Mouse (Mus musculus): ENCODE results near the gene Pdzd7.

Gene Pdzd7

DNA sequence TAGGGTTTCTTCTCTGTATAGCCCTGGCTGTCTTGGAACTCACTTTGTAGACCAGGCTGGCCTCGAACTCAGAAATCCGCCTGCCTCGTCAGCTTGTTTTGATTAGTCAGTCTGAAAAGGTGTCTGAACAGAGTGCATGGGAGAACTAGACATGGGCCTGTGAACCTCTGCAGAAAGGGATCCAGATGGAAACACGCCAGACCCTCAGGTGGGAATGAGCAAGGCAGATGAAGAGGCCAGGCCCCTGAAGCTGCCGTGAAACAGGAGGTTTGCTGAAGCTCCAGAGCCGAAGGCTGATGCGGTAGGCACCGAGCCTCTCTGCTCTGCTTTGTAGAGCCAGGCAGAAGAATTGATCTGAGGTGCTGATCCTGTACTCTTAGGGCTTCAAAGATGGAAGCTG lies 33.3 kb downstream of the Pdzd7 start:
- no peak for DNase-seq

DNA sequence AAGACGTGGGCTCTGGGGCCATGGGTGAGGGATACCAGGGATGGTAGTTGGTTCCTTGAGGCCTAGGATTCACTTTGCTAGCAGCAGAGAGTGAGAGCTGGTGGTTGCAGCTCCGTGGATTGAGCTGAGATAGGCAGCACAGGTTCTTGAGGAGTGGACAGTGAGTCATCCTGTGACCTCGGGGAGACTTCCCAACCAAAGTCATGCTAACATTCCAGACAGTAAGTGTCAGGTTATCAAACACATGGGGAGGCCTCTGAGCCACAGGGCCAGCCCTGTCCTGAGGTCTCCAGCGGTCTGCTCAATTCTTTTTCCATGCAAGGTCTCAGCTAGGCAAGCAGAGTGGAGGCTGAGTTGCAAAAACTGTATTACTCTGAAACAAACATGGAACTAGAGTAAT lies 34.9 kb downstream of the Pdzd7 start:
- DNase-seq: no peak

DNA sequence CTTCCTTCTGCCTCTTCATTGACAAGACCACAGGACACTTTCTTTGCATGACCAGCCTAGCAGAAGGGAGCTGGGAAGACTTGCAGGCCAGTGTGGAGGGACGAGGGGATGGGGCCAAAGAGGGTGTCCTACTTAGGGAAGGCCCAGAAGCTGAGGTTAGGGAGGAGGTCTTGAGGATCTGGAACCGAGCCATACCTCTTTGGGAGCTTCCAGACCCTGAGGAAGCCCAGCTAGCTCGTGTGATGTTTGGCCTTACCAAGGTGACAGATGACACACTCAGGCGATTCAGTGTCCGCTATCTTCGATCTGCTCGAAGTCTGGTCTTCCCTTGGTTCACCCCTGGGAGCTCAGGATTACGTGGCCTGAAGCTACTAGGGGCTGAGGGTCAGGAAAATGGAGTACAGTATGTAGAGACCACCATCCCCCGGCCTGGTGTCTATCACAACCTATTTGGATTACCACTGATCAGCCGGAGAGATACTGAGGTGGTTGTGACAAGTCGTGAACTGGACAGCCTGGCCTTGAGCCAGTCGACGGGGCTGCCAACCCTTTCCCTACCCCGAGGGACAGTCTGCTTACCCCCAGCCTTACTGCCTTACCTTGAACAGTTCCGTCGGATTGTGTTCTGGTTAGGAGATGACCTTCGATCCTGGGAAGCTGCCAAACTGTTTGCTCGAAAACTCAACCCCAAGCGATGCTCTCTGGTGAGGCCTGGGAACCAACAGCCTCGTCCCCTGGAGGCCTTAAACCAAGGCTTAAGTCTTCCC lies 37.9 kb downstream of the Pdzd7 start:
- DNase-seq: no peak

DNA sequence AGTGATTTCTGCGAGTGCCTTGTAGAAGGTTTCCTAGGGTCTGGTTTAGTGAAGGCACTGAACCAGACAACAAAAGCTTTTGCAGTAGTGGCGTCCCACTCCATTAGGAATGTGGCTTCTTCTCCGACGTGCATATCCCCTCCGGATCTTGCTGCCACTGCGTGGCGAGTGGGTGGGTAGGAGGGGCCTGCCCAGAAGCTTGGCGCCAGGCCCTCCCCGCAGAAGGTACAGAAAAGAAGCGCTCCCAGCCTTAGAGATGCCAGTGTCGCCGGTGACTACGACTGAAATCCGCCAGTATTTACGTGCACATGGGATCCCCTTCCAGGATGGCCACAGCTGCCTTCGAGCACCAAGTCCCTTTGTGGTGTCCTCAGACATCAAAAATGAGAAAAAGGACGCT lies 38.5 kb downstream of the Pdzd7 start:
- no peak for DNase-seq

- peak; percentile 97 for DNase-seq
Observed at GRCm38 (mm10) chr19:45005957-45006712, 39.4 kb downstream of the Pdzd7 start, which contains the start of gene Mrpl43. Mrpl43 (minus strand) TSS chr19:45006442.

- DNase-seq: peak; percentile 46
Observed at GRCm38 (mm10) chr19:45005444-45005843, 40.1 kb downstream of the Pdzd7 start, which contains the start of gene Twnk. Twnk (plus strand) TSS chr19:45005663.

- DNase-seq: no peak
Observed at GRCm38 (mm10) chr19:45003740-45004516, 41.6 kb downstream of the Pdzd7 start.

DNA sequence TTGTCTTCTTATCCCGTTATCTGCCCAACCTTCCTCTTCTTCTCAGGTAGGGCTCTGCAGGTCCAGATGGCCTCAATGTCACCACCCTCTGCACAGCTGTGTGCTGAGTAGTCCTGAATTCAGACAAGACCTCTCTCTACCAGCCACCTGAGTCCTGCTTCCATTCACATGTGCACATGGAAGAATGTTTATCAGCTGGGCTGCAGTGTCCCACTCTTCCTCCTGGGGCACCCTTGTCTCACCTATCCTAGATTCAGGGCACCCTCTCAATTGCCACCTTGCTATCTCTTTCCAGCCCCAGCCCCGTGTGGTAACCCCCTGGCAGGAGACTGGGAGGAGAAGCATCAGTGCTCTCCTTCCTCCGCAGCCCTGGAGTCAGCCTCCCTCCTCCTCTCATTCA lies 43.2 kb downstream of the Pdzd7 start:
- DNase-seq: no peak

- no peak for DNase-seq
Observed at GRCm38 (mm10) chr19:44999647-45000046, 45.9 kb downstream of the Pdzd7 start.

DNA sequence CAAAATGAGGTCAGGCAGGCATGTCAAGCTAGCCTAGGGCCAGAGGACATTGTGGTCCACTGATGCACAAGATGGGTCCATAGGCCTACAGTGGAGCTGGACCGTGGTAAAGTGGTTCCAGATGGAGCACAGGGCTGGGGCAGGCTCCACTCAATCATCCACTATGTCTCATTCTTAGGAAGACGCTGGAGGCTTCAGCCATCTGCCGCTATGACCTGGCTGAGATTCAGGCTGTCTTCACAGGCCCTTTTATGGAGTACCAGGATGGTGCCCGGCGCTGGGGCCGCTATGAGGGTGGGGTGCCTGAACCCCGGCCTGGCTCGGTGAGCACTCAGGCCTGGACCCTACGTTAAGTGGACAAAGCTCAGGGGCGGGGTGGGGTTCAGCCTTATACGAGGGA lies 47.7 kb downstream of the Pdzd7 start:
- DNase-seq: peak; percentile 27

DNA sequence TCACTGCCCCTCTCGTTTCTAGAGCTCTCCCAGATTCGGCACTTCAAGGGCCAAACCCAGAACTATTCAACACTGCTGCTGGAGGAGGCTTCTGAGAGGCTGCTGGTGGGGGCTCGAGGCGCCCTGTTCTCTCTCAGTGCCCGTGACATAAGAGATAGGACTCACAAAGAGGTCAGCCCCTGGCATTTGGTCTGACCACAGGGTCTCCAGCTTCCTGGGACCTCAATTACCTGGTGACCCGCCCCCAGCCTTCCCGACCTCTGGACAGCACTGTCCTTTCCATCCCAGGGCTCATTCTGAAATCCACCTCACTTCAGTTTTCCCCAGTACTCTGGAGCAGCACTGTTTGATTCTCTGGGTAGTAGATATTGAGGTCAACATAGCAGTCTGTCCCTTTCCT lies 52.8 kb downstream of the Pdzd7 start:
- no peak for DNase-seq

GRCm38 (mm10) chr19:44992246-44992645 lies 53.3 kb downstream of the Pdzd7 start:
- DNase-seq: no peak

- DNase-seq: no peak
Observed at GRCm38 (mm10) chr19:44991031-44991430, 54.5 kb downstream of the Pdzd7 start.

DNA sequence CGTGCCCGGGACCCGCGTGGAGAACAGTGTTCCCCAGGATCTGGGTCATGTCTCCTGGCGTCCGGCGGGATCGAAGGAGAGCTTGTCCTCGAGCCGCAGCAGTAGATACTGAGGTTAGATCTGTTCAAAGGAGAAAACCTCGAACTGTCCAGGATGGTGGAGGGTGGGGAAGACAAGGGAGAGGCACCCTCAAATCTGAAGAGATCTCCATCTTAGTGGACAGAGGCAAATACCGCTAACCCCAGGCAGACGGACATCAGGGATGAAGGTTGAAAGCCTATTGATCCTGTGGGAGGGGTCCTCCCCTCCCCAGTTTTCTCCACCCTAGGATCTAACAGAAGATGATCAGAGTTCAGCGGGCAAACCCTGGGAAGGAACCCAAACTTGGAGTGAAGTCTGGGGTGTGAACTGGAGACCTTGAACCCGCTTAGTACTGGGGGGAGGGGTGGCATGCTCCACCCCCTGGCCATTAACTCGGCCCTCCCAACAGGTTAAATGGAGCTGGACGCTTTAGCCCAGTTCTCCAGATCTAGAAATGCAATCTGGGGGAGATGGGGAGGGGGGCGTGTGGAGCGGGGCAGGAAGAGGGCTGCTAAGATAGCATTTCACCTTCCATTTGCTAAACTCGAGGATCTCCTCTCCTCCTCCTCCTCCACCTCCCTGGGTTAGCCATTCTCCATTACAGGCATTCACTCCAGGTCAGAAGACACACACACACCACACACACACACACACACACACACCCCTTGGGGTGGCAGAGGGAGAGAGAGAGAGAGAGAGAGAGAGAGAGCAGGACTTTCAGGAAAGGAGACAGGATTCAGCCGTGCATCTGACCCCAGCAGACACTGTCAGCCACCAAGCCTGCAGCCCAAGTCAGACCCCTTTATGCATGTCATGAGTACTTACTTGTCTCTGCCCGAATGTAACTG lies 55.7 kb downstream of the Pdzd7 start:
- DNase-seq: peak; percentile 48

DNA sequence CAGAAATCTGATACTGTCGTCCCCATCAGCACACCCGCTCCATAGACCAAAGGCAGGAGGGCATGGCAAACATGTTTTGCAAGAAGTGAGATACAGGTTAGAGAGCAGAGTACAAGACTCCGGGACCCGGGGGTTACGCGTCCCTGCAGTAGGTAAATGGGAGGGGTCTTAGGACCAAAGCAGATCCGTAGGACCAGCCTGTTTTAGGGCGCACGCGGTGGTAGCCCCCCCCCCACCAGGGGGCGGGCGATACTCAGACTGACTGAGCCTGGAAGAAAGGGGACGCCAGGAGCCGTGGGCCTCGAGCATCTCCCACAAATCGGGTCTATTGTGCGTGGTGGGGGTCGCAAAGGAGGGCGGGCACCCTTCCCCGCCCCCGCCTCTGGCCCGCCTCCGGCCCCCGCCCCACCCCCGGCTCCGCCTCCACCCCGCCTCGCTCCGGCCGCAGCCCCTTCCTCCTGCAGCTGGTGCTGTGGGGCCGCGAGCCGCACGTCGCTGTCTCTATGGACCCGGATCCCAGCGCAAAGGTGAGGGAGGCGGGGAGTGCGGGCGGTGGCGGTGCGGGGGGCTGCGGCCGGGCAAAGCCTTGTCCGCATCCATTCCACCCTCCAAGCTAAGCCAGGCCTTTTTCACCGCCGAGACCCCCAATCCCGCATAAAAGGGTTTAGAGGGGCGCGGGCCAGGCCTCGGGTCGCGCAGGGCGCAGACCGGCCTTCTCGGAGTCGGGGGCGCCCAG lies 56.5 kb downstream of the Pdzd7 start, which contains the start of gene Sema4g:
Gene Sema4g (plus strand): TSS at position 271 of the 736 bp plus-strand sequence.
- DNase-seq: peak; percentile 77

DNA sequence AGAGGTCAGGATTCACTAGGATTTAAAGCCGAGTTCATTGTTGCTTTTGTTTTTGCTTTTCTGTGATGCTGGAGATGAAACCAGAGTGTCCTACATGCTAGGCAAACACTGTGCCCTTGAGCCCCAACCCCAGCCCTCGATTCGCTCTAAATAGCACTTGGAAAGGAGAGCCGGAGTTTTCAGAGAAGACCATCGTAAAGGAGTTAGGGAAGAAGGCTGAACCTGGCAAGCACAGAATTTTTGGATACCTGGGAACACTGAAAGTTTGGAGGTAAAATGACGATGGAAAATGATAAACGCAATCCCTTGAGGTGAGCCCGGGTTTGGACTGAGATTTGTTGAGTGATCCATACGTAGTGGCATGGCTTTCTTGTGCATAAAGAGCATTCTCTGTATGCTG lies 57.2 kb downstream of the Pdzd7 start:
- no peak for DNase-seq

DNA sequence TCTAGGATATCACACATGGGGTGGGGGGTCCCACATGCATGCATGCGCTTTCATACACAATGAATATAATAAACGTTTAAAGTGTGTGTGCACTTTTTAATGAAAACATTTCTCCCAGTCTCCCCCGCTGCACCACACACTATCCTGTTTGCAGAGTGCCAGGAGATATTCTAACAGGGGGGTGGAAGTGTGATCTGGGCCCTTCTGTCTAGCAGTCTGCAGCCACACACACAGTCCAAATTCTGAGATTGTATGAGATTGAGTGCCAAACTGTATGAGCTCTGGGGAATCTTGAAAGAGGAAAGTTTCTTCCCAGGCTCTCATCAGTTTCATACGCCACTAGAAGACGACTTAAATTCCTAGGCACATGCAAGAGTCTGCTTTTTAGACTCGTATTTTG lies 57.7 kb downstream of the Pdzd7 start:
- no peak for DNase-seq

- no peak for DNase-seq
Observed at GRCm38 (mm10) chr19:44987004-44987403, 58.5 kb downstream of the Pdzd7 start.

DNA sequence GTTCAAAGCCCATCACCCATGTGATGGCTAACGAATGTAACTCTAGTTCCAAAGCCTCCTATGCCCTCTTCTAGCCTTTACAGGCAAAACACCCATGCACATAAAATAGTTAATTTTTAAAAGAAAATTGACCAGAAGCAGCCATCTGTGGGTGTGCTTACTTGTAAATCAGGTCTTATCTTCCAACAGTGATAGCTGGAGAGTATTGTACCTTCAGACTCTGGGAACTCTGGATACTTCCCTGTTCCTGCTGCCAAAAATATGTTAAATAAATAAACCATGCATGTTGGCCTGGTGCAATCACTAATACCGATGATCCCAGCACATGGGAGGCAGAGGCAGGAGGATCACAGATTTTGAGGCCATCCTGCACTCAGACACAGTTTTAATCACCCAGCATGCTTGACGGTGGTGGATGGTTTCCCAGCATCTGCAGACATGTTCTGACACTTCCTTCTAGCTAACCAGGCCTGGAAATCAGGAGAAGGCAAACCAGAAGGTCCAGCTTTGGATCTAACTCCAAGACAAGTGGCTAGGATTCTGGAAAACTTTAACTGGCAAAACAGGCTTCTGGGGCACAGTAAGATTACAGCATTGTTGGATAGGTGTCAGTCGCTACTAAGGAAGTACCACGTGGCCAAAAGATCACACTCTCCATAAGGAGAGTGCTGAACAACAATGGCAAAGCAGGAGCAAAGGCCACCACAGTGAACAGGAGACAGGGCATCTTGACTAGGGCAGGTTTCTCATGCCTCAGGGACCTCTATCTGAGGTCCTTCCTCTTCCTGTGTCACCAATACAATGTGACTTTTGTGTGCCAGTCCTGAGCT lies 60.1 kb downstream of the Pdzd7 start:
- no peak for DNase-seq

DNA sequence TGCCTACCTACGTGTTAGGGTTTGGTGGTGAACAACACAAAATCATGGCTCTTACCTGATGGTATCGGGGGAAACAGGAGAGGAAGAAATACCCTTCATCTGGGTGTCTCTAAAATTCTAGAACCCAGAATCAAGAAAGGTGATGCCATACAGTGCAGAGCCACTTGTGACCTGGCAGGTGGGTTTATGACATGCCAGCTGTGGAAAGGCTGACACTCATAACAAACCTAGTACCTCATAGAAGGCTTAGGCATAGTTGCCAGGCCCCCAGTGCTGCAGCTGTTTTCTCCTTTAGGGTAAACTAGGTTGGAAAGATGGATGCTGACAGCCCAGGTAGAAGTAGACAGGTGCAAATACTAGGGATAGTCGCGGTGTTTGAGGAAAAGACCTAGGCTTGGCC lies 61.1 kb downstream of the Pdzd7 start:
- DNase-seq: no peak

- DNase-seq: no peak
Observed at GRCm38 (mm10) chr19:44983366-44983765, 62.2 kb downstream of the Pdzd7 start.
